In the genomic region with DNA sequence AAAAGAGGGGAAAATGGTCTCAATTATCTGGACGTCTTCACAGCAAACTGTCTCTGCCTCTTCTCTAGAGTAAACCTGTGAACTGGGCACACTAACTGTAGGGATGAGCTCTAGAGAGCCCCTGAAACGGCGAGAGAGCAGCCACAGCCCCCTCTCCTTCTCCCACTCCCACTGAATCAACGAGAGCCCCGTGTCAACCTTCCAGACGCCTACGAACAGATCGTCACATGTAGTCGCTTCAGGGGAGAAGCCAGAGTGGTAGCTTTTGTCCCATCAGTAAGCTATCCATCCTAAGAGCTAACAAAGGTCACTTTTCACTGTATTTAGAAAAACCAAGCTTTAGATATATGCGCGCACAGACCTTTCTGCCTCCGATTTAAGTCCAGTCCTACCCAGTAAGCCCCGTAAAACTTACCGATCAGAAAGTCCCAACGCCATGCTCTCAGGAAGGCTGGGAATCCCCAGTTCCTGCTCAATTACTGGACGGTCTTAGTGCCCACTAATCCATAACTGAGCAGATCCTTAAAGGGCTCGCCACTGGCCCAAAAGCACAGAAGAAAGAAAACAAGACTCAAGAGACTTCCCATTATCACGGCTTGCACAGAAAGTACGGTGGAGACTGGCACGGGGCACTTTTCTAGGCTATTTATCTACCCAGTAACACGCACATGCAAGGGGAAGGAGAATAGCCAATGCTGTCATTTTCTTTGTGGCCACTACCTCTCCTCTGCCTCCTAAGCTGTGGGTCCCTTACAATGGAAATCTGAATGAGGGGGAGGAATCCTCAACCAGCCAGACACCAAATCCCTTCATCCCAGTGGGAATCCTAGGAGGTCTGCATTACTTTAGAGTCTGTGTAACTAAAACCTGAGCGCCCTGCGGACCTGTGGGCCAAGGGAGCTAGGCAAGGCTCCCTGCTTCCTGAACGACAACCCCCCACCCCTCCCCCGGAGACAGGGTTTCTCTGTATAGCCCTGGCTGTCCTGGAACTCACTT, we compare ENCODE assay signal across 10 mouse cellular contexts. TPM values are rescaled to one million over a fixed set of nuclear protein-coding genes. Genes with fewer than 3 reads are reported as not detected.
DNase-seq lines count a peak whose midpoint lies in the region; ATAC-seq lines count a peak whose summit lies in the region.
"Had no signal": no experiment of that assay in that cellular context is flagged by ENCODE, and none has a peak within 500 bp of the region (broad histone marks: within the 10 kb centered on the region; RNA-seq: fewer than 3 reads in every experiment).

No protein-coding gene starts in this region.

- H3K4me1 ChIP-seq in lung, embryonic 15.5 days: peaks cover 20% of the 10 kb centered on the region
- peaks cover 74% of the 10 kb centered on the region for H3K4me1 ChIP-seq in limb, embryonic 13.5 days
- H3K4me1 ChIP-seq in neural tube, embryonic 14.5 days (ENCODE audit: control insufficient read depth, insufficient read depth, low read length): peaks cover 35% of the 10 kb centered on the region

- no peak overlapping the region for H3K9ac ChIP-seq in lung, embryonic 15.5 days
- H3K9ac ChIP-seq in limb, embryonic 13.5 days: no peak overlapping the region
- H3K9ac ChIP-seq in neural tube, embryonic 14.5 days (replicated peaks; ENCODE audit: low read depth, low read length): no peak overlapping the region

- whole genome bisulfite sequencing in lung, embryonic 15.5 days: 34% methylated on average over 25 of the region's 25 CpGs
- 17% methylated on average over 25 of the region's 25 CpGs for WGBS in limb, embryonic 13.5 days
- whole genome bisulfite sequencing in neural tube, embryonic 14.5 days: 23% methylated on average over 25 of the region's 25 CpGs

- no peaks in the 10 kb centered on the region for H3K9me3 ChIP-seq in lung, embryonic 15.5 days
- no peaks in the 10 kb centered on the region for H3K9me3 ChIP-seq in limb, embryonic 13.5 days
- no peaks in the 10 kb centered on the region for H3K9me3 ChIP-seq in neural tube, embryonic 14.5 days (ENCODE audit: control insufficient read depth, low read length)

- H3K27ac ChIP-seq in lung, embryonic 15.5 days: no peak overlapping the region
- H3K27ac ChIP-seq in limb, embryonic 13.5 days: no peak overlapping the region
- no peak overlapping the region for H3K27ac ChIP-seq in neural tube, embryonic 14.5 days (ENCODE audit: low read depth, low read length)

- ATAC-seq in lung, embryonic 15.5 days (ENCODE audit: borderline replicate concordance, extremely low read depth, low FRiP score, low TSS enrichment): no peak
- ATAC-seq in limb, embryonic 13.5 days (ENCODE audit: low FRiP score, low read depth): no peak
- ATAC-seq in neural tube, embryonic 14.5 days (ENCODE audit: low read depth): no peak

- H3K27me3 ChIP-seq in lung, embryonic 15.5 days: no peaks in the 10 kb centered on the region
- no peaks in the 10 kb centered on the region for H3K27me3 ChIP-seq in limb, embryonic 13.5 days
- no peaks in the 10 kb centered on the region for H3K27me3 ChIP-seq in neural tube, embryonic 14.5 days (ENCODE audit: control insufficient read depth, insufficient read depth, low read length)

- intact Hi-C loops in gastrocnemius, postnatal 14 days (cut with DNase I; ENCODE audit: low total_unique reads): no loop called here

- H3K4me2 ChIP-seq in lung, embryonic 15.5 days: peak overlapping the region; percentile 7; the same call in 1 of the 2 replicates
- H3K4me2 ChIP-seq in limb, embryonic 13.5 days (replicated peaks): peak overlapping the region; percentile 37
- H3K4me2 ChIP-seq in neural tube, embryonic 14.5 days (ENCODE audit: low read depth, low read length): 0 out of 2 replicates have a peak overlapping the region, but pooled peaks have one; percentile 3

- H3K4me3 ChIP-seq in lung, embryonic 15.5 days: no peak overlapping the region
- H3K4me3 ChIP-seq in limb, embryonic 13.5 days: no peak overlapping the region
- no peak overlapping the region for H3K4me3 ChIP-seq in neural tube, embryonic 14.5 days (ENCODE audit: low read depth, low read length)

- DNase-seq in embryo, embryonic 10 days (ENCODE audit: low spot score): peak; percentile 21
- no peak for DNase-seq in embryo, embryonic 9.5 days (ENCODE audit: extremely low spot score)
- DNase-seq in lung, postnatal 4 days: no peak
- no peak for DNase-seq in adrenal gland, adult (ENCODE audit: inconsistent age in 2 of 2, low spot score in 1 of 2)
- DNase-seq in gastrocnemius, postnatal 14 days: no peak
- DNase-seq: cerebellum, postnatal 25 days; right cerebral cortex, adult 18-20 months had no signal

- no peaks in the 10 kb centered on the region for H3K36me3 ChIP-seq in lung, embryonic 15.5 days
- H3K36me3 ChIP-seq in limb, embryonic 13.5 days: peaks cover 17% of the 10 kb centered on the region; the same call in 1 of the 2 replicates
- no peaks in the 10 kb centered on the region for H3K36me3 ChIP-seq in neural tube, embryonic 14.5 days (ENCODE audit: control insufficient read depth, insufficient read depth, low read length)

RNA-seq across cellular contexts. Expression of gene Smad1, which starts 14.7 kb away (rescaled TPM):
- 36.1 and 38.5 TPM in 2 replicates for polyA plus RNA-seq in lung, embryonic 15.5 days (2015; fragmentation: Nextera tagmentation; extraction: Ambion mirVana)
- 48.2 and 49.4 TPM in 2 replicates for polyA plus RNA-seq in limb, embryonic 13.5 days (2015; fragmentation: Nextera tagmentation; extraction: Ambion mirVana)
- 73.5 and 92.4 TPM in 2 replicates for polyA plus RNA-seq in neural tube, embryonic 14.5 days (2014; fragmentation: Nextera tagmentation; extraction: Ambion mirVana)
- total RNA-seq in gastrocnemius, postnatal 14 days (2021): 10 to 100 TPM; 21.2 to 22.5 TPM
